Mouse (Mus musculus) right cerebral cortex, adult 18-20 months (tissue): ENCODE data around the gene Trpm3.

Source experiments
- DNase-seq: peaks from one replicate; pipeline ENCODE4 v3.0.0; 2022; ENCODE audit warnings: mixed read lengths

The Trpm3 gene

DNA sequence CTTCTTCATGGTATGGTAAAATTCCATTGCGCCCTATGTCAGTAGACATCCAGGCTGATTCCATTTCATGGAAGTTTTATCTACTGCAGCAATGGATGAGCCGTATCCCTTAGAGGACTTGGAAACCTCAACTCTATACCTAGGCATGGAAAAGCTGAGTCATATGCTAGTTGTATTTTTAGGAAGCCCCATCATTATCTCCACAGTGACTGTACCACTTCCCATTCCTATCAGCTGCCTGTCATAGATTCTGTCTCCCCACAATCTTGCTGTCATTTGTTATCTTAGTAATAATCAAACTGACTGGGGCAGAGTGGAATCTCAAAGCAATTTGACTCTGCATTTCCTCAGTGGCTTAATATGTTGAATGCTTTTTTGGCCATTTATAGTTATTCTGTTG lies 169.2 kb downstream of the Trpm3 start:
- no peak for DNase-seq

DNA sequence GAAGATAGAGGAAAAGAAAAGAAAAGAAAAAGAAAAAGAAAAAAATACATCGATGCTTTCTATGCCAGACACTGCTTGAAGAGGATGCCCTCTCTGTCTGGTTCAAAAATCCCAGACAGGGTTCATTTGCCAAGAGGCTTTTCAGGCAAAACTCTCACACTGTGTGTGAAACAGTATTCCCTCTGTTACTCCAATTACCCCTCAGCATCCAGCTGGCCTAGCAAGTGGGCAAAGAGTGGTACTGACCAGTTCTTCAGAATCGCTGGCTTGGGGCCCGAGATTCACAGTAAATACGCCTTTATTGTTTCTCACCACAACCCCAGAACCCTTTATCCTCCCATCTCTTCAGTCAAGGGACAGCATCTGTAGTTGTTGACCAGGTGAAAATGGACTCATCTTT lies 178.5 kb downstream of the Trpm3 start:
- no peak for DNase-seq

DNA sequence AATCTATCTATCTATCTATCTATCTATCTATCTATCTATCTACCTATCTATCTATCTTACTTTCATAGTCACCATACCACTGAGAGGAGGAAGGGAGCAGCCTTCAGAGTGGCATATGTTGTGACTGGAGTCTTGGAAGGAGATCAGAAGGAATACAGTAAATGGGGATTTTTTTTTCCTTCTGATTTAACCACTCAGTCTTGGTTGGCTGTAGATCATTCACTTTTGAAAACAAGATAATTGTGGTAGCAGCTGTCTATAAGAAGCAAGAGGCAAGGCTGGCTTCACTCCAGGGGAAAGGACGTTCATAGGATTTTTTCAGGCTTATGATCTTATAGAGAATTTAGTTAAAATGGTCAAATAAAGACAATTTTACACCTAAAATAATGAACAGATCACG lies 188.0 kb downstream of the Trpm3 start:
- DNase-seq, result no peak

DNA sequence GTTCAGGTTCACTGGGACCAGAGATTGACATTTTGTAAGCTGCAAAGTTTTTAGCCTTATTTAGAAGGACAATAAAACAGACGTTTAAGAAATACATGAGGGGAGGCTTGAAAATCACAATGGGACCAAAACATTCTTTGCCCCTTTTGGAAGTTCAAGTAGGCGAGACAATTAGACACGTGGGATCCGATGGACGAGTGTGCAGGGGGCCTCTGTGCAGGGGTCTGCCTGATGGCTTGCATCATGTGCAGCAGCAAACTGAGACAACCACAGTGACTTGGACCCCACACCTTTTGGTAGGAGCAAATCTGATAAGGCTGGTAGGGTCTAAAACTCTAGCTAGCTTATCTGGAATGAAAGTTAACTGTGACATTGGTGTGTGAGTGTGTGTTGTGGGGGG lies 188.4 kb downstream of the Trpm3 start:
- DNase-seq, result no peak

DNA sequence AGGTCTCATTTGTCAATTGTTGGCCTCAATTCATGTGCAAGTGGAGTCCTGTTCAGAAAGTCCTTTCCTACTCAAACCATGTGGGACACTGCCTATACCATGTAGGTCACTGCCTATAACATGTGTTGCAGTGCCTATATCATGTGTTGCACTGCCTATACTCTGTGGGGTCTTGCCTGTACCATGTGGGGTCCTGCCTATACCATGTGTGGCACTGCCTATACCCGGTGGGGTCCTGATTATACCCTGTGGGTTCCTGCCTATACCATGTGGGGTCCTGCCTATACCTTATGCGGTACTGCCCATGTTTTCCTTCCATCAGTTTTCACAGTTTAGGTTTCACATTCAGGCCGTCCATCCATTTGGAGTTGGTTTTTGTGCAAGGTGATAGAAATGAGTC lies 197.4 kb downstream of the Trpm3 start:
- no peak for DNase-seq

DNA sequence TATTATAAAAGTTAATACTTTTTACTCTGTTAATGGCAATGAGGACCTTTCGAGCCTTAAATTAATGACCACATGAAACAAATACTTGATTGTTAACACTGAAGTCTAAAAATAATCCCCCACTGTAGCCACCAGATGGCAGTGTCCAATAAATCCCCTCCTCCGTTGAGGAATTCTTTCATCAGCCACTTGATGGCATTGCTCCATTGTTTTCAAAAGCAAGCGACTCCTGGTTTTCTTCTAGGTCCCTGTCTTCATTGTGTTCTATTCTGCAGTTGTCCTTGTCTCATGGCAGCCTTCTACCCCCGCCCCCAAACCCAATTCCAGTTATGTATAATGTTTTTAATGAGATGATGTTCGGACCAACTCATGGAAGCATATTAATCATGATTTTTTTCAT lies 198.6 kb downstream of the Trpm3 start:
- DNase-seq, result peak; percentile 55

DNA sequence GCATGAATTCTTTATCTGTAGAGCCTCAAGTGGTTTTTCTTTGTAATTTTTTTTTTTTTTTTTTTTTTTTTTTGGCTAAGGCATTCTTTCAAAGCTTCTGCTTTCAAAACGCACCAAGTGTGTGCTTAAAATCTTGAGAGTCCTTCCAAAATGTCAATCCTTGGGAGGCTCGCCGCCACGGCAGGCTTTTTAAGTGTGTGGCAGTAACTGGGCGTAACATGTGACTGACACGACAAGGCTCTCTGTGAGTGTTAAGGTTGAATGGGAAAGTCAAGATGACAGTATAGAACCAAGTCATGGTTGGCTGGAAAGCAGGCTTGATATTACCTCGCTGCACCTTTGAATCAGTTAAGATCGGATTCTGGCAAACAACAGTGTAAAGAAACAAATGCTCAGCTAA lies 200.1 kb downstream of the Trpm3 start:
- DNase-seq, result no peak

DNA sequence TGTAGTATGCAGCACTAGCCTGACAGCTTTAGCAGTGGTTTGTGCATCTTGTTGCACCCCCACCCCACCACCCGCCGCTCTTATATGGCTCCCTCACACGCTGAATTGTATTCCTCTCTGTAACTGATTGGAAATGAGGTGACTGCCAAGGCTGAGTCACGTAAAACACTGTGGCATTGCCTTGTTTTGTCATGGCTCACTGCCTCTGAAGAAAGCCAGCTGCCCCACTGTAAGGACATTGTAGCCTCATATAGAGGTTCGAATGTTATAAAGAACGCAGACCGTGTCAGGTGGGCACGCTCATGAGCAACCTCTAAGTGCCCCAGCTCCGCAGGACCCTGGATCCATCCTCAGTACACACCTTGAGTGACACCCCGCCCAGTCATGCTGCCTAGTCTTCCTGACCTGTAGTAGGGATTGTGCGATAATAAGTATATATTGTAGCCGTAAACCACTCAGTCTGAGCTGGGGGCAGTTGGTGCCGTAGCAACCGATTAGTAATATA lies 215.2 kb downstream of the Trpm3 start:
- peak; percentile 14 for DNase-seq

DNA sequence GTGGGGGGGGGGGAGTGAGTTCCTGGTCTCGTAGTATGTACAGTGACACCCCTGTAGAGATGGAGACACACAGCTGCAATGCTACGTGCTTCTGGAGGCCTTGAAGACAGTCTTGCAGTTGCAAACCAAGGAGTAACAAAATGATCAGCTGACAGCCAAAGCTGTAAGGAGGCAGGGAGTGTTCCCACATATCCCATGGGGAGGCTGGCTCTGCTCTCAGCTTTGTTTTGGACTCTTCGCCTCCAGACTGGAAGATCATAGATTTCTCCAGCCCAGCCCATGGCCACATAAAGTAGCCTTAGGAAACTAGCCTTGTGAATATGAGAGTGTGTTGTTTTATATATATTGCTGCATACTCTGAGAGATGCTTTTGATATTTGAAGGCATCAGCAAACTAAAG lies 248.0 kb downstream of the Trpm3 start:
- no peak for DNase-seq

DNA sequence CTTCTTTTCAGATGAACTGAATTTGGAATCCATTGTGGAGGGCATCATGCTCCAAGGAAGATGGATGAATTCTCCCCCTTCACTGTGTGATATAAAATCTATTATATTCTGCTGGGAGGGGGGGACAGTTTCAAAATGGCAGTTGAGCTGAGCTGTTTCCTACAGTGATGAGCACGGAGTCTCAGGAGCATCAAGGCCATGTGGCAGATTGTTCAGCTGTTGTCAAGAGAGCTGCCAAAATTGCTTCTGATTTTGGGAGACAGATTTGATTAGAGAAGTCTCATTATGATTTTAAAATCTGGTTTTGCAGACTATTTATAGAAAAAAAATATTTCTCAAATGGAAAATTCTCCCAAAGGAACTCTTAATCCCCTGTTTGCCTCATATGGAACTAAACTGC lies 255.9 kb downstream of the Trpm3 start:
- DNase-seq, result no peak

DNA sequence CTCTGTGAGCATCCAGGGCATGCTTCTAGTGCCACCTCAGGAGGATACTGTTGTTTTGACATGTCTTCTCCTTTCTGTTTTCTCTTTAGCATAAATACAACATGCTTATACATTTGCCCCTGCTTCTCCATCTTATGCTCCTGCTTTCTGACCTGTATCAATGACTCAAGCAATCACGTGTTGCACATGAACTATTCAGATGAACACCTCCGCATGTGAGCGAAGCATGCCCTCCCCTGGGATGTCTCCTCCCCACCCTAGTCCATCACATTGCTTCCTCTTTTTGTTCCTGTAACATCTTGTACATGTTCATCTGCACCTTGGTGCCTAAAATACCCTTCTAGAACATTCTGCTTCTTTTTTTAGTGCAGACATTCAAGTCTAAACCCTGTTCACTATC lies 265.2 kb downstream of the Trpm3 start:
- no peak for DNase-seq

DNA sequence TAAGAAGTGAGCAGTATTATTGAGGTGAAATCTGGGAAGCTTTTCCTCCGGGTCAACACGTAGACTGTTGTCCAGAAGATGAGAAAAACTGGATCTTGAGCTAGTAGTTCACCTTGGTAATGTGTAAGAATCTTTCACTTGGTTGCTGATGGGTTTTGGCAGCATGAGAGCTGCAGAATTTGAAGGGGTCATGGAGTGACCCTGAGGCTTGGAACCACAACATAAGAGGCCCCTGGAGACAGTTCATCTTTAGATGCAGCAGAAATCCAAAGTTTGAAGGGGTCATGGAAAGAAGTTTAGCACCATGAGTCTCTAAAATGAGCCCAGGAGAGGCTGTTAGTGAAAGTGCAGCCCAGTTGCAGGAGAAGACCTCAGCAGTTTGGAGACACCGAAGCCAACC lies 279.4 kb downstream of the Trpm3 start:
- no peak for DNase-seq

DNA sequence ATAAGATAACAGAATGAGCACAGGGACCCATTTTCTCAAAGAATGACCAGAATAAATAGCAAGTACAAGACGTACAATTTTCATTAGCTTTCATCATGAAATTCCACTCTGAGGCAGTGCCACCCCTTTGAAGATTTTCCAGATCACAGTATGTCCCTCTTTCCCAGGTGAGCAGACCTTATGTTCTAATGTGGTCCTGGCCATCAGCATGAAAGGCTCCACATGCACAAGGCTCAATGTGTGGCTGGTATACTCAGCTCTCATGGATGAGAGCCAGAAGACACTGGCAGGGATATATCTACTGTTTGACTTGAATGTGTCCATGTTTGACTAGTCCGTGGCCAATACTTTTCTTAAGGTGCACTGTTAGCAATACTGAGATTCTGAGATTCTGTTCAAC lies 298.4 kb downstream of the Trpm3 start:
- no peak for DNase-seq

DNA sequence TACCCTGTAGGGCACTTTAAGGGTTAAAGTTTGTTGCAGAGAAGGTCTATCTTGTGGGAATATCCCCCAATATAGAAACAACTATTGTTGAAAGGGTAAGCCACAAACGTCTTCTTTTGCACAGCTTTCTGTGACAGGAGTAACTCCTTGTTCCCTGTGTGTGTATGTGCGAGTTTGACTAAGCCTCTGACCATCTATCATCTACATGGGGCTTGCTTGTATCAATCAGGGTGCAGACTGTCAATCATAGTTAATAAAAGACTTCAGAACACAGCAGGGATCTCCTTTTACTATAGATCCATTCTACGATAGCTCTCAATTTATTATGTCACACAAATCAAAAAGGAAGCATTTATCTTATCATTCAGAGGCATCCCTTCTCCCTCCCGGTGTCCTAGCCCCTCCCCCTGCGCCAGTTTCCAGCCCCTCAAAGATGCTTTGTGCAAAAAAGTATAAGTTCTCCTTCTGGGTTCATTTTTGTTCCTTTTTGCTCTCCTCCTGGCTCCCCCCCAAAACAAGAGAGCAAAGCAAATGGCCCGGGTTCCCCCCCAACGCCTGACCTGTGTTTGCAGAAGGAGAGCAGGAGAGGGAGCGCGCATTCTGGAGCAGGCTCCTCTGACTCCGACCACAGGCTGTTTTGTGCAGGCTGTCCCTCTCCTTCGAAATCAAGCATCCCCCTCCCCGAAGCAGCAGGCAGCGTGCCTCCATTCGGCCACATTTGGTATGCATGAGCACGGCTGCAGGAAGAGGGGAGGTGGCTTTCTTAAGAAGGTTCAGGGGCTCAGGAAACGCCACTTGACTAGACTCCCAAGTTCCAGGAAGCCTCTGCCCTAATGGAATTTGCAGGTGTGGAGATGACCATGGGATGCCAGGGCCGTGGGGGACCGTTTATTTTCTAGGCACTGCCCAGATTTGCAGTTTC lies 308.8 kb downstream of the Trpm3 start:
- DNase-seq, result no peak

DNA sequence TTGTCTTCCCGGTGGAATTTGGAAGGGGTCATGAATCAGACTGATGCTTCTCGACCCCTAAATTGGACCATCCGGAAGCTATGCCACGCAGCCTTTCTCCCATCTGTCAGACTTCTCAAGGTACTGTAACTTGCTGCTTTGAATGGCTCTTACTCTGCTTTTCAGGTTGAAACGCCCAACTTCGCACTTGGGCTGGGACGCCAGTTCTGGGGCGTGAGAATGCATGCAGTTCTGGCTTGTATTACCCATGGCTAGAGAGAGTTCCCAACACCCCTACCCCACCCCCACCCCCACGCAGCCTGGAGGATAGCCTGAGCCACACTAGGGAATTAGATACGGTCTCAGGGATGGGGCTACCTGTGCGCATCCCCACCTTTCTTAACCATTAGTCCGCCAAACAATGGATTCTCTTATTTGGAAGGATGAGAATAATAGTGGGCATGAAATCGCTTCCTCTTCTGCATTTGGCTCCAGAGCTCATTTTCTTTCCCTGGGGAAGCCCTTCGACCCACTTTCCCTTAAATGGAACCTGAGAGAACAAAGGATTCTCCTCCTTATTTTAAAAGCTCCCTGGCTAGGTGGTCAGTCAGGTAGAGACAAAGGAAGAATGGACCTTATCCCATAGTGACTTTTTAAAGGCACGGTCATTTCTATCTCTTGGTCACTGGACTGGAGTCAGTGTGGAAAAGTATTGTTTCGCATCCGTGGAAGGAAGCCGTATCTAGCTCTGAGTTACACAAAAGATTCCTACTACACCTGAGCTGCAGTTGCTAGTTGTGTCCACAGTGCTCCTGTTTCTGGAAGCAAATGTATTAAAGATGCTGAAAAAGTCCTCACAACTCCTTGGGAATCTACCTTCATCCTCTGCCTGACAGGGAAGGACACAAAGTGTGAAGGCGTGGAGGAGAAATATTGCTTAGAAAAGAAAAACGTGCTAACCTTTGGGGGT lies 309.8 kb downstream of the Trpm3 start:
- no peak for DNase-seq

DNA sequence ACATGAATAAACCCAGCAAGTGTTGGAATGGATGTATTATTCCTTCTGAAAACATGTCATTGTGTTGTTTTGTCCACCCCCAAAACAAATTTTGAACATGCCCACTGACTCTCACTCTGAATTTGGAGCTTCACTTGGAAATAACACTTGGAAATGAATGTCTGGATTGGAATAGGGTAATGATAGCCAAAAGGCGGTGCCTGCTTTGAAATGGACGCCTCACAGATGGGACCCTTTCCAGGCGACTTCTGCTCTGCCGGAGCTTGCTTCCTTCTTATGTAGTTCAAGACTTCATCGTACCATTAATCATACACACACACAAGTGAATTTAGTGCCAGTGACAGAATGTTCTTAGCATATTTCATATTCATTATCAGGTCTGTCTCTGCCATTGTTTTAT lies 312.4 kb downstream of the Trpm3 start:
- no peak for DNase-seq

DNA sequence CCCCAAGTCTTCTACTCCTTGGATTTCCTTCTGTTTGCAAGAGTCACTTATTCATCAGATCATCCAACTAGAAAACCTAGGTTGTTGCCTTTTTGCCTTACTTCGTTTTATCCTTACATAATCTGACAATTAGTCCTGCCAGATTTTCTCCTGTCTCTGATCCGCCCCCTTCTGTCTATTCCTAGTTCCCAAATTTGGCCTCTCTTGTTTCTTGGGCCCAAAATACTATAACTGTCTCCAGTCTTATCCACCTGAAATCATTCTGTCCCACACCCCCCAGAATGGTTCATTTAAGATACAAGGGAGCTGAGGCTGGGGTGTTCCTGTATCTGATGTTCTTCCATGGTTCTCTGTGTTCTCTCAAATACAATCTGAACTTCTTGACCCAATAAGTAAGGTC lies 318.1 kb downstream of the Trpm3 start:
- no peak for DNase-seq

DNA sequence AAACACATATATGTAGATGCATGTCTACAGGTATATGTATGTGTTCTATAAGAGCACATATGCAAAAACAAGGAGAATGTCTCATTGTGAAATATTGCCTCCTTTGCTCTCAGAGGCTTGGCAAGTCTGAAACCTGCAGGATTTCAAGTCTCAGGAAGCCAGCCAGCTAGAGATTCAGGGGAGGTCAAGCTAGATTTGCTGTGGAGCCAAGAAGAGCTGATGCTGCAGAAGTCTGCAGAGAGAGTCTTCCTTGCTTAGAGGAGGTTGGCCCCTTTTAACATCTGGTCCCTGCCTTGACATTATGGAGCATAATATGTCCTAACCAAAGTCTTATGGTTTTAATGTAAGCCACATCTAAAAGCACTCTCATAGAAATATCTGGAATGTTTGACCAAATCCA lies 323.2 kb downstream of the Trpm3 start:
- no peak for DNase-seq

DNA sequence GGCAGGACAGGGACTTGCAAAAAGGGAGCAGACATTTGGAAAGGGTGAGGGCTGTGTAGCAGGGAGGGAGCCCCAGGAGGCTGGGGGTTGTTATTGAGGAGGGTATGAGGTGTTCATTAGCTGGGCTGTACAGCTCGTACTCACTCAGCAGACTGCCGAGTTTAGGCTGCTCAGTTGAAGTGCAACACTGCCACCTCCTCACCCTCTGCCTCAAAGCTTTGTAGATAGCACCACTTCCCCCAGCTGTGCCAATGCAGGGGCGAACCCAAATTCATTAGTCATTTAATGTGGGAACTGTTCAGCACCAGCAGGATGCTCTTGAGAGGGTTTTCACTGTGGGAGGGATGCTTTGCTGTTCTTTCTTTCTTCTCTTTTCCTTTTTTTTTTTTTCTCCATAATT lies 324.7 kb downstream of the Trpm3 start:
- peak; percentile 89 for DNase-seq

DNA sequence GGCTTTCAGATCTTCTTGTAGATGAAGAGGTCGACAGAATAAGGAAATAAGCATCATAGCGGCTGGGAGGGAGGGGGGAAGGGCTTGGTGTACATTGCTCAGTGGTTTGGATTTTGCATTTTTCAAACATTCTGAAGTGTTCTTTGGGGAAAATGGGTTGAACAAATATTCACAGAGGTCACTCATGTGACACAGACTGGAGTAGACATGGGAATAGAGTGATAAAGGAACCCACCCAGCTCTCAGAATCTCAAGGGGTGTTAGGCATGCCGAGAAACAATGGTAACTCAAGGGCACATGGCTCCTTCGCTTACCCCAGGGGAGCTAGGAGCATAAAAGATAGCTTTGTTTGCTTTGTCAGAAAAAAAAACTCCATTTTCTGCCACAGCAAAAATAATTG lies 330.8 kb downstream of the Trpm3 start:
- no peak for DNase-seq

DNA sequence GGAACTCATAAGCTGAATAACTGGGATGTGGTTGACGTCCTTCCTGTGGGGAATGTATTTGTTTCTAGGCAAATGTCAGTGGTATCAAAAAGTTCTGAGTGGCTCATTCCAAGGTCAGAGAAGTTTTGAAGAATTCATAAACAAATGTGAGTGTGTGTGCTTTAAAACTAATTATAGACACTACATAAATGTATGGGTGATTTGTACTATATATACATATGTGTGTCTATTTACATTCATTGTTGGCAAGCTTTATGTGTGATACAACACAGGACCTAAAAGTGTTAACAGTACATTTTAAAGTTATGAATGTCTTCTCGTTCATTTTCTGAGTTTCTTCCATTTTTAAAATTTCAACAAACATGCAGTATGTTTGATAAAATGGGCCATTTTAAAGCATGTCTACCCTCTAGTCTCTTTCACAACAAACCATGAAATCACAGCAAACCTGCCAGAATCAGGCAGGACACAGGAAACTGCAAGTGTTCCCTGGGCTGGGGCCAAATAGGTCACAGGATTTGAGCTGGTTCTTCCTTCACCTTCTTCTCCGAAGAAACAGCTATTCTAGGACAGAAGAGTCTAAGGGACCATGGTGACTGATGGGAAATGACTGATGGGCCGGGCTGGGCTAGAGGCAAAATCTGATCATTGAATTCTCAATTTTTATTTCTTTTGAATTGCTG lies 334.3 kb downstream of the Trpm3 start:
- peak; percentile 13 for DNase-seq

DNA sequence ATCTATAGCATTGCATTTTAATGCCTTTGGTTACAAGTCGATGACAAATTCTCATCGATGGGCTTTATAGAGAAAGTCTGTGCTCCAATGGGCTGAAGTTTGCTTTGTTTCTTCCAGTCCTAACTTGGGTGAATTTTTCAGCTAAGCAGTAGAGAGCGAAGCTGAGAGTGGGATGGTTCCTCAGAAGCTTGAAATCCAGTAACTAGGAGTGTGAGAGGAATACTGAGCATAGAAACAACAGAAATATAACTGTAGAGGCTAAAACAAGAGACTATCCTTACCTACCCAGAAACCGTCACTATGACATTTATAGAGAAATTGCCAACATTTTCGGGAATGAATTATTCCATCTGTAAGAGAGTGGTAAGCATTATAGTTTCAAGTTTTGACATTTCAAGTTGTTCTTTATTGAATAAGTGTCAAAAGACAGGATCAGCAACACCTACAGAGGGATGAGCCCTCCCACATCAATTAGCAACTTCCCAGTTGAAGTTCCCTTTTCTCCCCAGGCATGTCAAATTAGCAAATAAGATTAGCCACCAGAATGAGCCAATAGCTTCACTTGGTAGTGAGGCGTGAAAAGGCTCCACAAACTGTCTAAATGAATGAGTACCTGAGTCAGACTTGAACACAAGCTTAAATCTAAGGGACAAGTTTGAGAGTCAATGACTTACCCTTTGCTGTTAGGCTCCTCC lies 339.6 kb downstream of the Trpm3 start:
- DNase-seq, result no peak

DNA sequence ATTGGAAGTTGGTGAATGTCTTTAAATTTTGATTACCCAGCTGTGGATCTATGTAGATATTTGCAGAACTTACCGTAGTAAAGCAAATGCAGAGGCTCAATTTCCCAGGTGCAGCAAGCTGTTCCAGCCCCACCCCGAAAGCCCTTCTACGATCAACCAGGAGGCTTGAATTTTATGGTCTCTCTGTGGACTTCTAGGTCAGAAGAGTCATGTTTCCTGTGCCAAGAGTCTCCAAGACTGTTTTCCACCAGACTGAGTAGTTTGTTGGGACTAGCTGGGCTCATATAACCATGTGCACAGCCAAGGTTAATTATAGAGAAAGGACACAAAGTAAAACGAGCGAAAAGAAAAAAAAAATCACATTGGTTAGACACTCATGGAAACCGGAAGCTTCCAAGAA lies 364.6 kb downstream of the Trpm3 start:
- DNase-seq, result no peak
